21 mouse cellular contexts compared by ENCODE assay signal in genomic region chr1:180913797-180914196, GRCm38 (mm10). TPM values are rescaled to one million over a fixed set of nuclear protein-coding genes. Genes with fewer than 3 reads are reported as not detected.
DNase-seq lines count a peak whose midpoint lies in the region; ATAC-seq and TF ChIP-seq lines count a peak whose summit lies in the region.
"Had no signal": no experiment of that assay in that cellular context is flagged by ENCODE, and none has a peak within 500 bp of the region (broad histone marks: within the 10 kb centered on the region; RNA-seq: fewer than 3 reads in every experiment).

No protein-coding gene starts in this region.

- CTCF ChIA-PET in Patski (lab: Charles Lee), result interaction anchor here (0.7 to 1.6 kb wide), 3 partner anchors 24 to 61 kb away, joined by 3 to 6 read pairs (median 3); partner anchors contain the start of gene Tmem63a

- no peaks in the 10 kb centered on the region for H3K9me3 ChIP-seq in lung, embryonic 16.5 days (ENCODE audit: control insufficient read depth, low read length)
- no peaks in the 10 kb centered on the region for H3K9me3 ChIP-seq in forebrain, embryonic 13.5 days (replicated peaks)
- H3K9me3 ChIP-seq: heart, embryonic 12.5 days; neural tube, embryonic 15.5 days had no signal

- H3ac ChIP-seq in myocyte (ENCODE audit: control insufficient read depth, insufficient read length), result no peak overlapping the region

- in situ Hi-C loops in Patski (cut with MboI; ENCODE audit: low pct_unique_long_range_greater_than_20kb), result no loop called here

- intact Hi-C loops in left cerebral cortex, postnatal 25 days (cut with DNase I), result no loop called here

- no peak for TF ChIP-seq CTCF in Patski (IDR thresholded peaks at IDR 0.05)

- peak; percentile 41 for ATAC-seq in lung, embryonic 16.5 days (ENCODE audit: low read depth)
- peak; percentile 72 for ATAC-seq in Patski
- ATAC-seq in forebrain, embryonic 13.5 days, result no peak
- ATAC-seq: hindbrain, embryonic 16.5 days had no signal

- WGBS in lung, embryonic 16.5 days, result 42% methylated on average over 4 of the region's 4 CpGs
- WGBS in forebrain, embryonic 13.5 days, result 66% methylated on average over 4 of the region's 4 CpGs

- no peak overlapping the region for H3K27ac ChIP-seq in lung, embryonic 16.5 days (ENCODE audit: low read length)
- no peak overlapping the region for H3K27ac ChIP-seq in forebrain, embryonic 13.5 days
- H3K27ac ChIP-seq: neural tube, embryonic 15.5 days had no signal

- POLR2A ChIA-PET in Patski (lab: Charles Lee), result interaction anchor here (1.6 kb wide), 1 partner anchor 12 kb away, joined by 3 read pairs; no protein-coding TSS in a partner anchor

- no peak for TF ChIP-seq POLR2A in myocyte (IDR thresholded peaks at IDR 0.05; ENCODE audit: insufficient read length, low read depth)

- no peak overlapping the region for H3K9ac ChIP-seq in lung, embryonic 16.5 days (ENCODE audit: low read length)
- H3K9ac ChIP-seq in forebrain, embryonic 13.5 days, result no peak overlapping the region
- H3K9ac ChIP-seq: heart, embryonic 12.5 days; neural tube, embryonic 15.5 days had no signal

- no peak overlapping the region for H3K4me3 ChIP-seq in lung, embryonic 16.5 days (ENCODE audit: low read length)
- H3K4me3 ChIP-seq in myocyte, result no peak overlapping the region
- no peak overlapping the region for H3K4me3 ChIP-seq in forebrain, embryonic 13.5 days
- H3K4me3 ChIP-seq: erythroblast, embryonic 14.5 days; heart, embryonic 12.5 days; megakaryocyte, embryonic 14.5 days; neural tube, embryonic 15.5 days had no signal

- H3K4me2 ChIP-seq in lung, embryonic 16.5 days (ENCODE audit: low read depth, low read length), result no peak overlapping the region
- H3K4me2 ChIP-seq in myocyte (ENCODE audit: low read depth), result peak overlapping the region; percentile 59
- H3K4me2 ChIP-seq in forebrain, embryonic 13.5 days, result no peak overlapping the region
- H3K4me2 ChIP-seq: heart, embryonic 12.5 days; neural tube, embryonic 15.5 days had no signal

- no peaks in the 10 kb centered on the region for H3K27me3 ChIP-seq in lung, embryonic 16.5 days (ENCODE audit: control insufficient read depth, insufficient read depth, low read depth, low read length)
- H3K27me3 ChIP-seq in Patski (no peaks in the 10 kb centered on the region), myocyte (ENCODE audit: control insufficient read depth, insufficient read depth, insufficient read length) (no peaks in the 10 kb centered on the region)
- no peaks in the 10 kb centered on the region for H3K27me3 ChIP-seq in forebrain, embryonic 13.5 days
- H3K27me3 ChIP-seq: heart, embryonic 12.5 days; neural tube, embryonic 15.5 days had no signal

- no peaks in the 10 kb centered on the region for H3K36me3 ChIP-seq in lung, embryonic 16.5 days (ENCODE audit: control insufficient read depth, insufficient read depth, low read length)
- H3K36me3 ChIP-seq in myocyte (ENCODE audit: control insufficient read depth, insufficient read depth), result peaks cover 1% of the 10 kb centered on the region
- H3K36me3 ChIP-seq in forebrain, embryonic 13.5 days (ENCODE audit: poor library complexity, severe bottlenecking), result peaks cover 5% of the 10 kb centered on the region
- H3K36me3 ChIP-seq: heart, embryonic 12.5 days; neural tube, embryonic 15.5 days had no signal

- no peak for DNase-seq in lung, postnatal 36 days
- peak; percentile 80 for DNase-seq in Patski (ENCODE audit: low read depth, low spot score)
- peak; percentile 83 for DNase-seq in fibroblast of lung, adult 2 months (ENCODE audit: low read depth)
- no peak for DNase-seq in left cerebral cortex, postnatal 25 days (ENCODE audit: low spot score in 2 of 2)
- DNase-seq: cerebellum, postnatal 36 days; gastrocnemius, postnatal 14 days; kidney, adult 11 months; kidney, postnatal 36 days; layer of hippocampus, postnatal 36 days; liver; lung, adult 18-20 months; retina, postnatal 1 day had no signal

- 0 out of 2 replicates have a peak, but pooled peaks cover 5% of the 10 kb centered on the region for H3K4me1 ChIP-seq in lung, embryonic 16.5 days (replicated peaks; ENCODE audit: control insufficient read depth, insufficient read depth, low read length)
- H3K4me1 ChIP-seq in forebrain, embryonic 13.5 days, result peaks cover 4% of the 10 kb centered on the region

- no peaks in the 10 kb centered on the region for H3K79me2 ChIP-seq in myocyte (ENCODE audit: control insufficient read depth, insufficient read depth)

TF ChIP-seq in myocyte, 11 proteins besides CTCF, POLR2A, EP300 and RAD21:
- peak in 1 of 3 experiments; percentile 36 for TF ChIP-seq MYOD1 (IDR thresholded peaks at IDR 0.05; ENCODE audit: control insufficient read depth in 1 of 3, insufficient read length in 2 of 3, low read depth in 2 of 3)
- no peak for TF ChIP-seq SRF (IDR thresholded peaks at IDR 0.05; ENCODE audit: control insufficient read depth, insufficient read length, low read depth)
- TF ChIP-seq REST (IDR thresholded peaks at IDR 0.05; ENCODE audit: insufficient read depth, insufficient read length), result no peak

RNA-seq across cellular contexts. Expression of gene Pycr2, which starts 9.7 kb away (rescaled TPM):
- polyA plus RNA-seq in lung, embryonic 16.5 days (2015; fragmentation: Nextera tagmentation; extraction: Ambion mirVana), result 80.7 and 84.3 TPM in 2 replicates
- polyA plus RNA-seq in Patski (2021) (62.2 TPM), myocyte (2012; fragmentation: generic; extraction: Trizol) (52.6 TPM)
- polyA plus RNA-seq in forebrain, embryonic 13.5 days (2015; fragmentation: Nextera tagmentation; extraction: Ambion mirVana), result 90.6 and 101 TPM in 2 replicates
- total RNA-seq in left cerebral cortex, postnatal 25 days (2021), result 10 to 100 TPM; 29.8 to 30.2 TPM

RNA-seq across cellular contexts. Expression of gene Lefty2, which starts 20.9 kb away (rescaled TPM):
- 0.20 and 0.23 TPM in 2 replicates for polyA plus RNA-seq in lung, embryonic 16.5 days (2015; fragmentation: Nextera tagmentation; extraction: Ambion mirVana)
- 0.04 TPM for polyA plus RNA-seq in Patski (2021)
- not detected for polyA plus RNA-seq in myocyte (2012; fragmentation: generic; extraction: Trizol)
- polyA plus RNA-seq in forebrain, embryonic 13.5 days (2015; fragmentation: Nextera tagmentation; extraction: Ambion mirVana), result 0.41 and 0.94 TPM in 2 replicates
- total RNA-seq in left cerebral cortex, postnatal 25 days (2021), result 1 to 10 TPM in 1 of 2 experiments, under 1 TPM in 1; 0.37 to 2.0 TPM
- total RNA-seq: gastrocnemius, postnatal 14 days; monocyte, adult 5-6 weeks had no signal
- polyA plus RNA-seq: erythroblast, embryonic 14.5 days had no signal

RNA-seq across cellular contexts. Expression of gene Lefty1, which starts 21.0 kb away (rescaled TPM):
- polyA plus RNA-seq in lung, embryonic 16.5 days (2015; fragmentation: Nextera tagmentation; extraction: Ambion mirVana), result 1.5 and 1.6 TPM in 2 replicates
- polyA plus RNA-seq in Patski (2021), result 0.06 TPM
- 2.9 TPM for polyA plus RNA-seq in myocyte (2012; fragmentation: generic; extraction: Trizol)
- polyA plus RNA-seq in forebrain, embryonic 13.5 days (2015; fragmentation: Nextera tagmentation; extraction: Ambion mirVana), result not detected in 2 replicates
- under 1 TPM; 0.44 to 0.89 TPM for total RNA-seq in left cerebral cortex, postnatal 25 days (2021)
- total RNA-seq: monocyte, adult 5-6 weeks had no signal

RNA-seq across cellular contexts. Expression of gene Tmem63a, which starts 28.3 kb away (rescaled TPM):
- 15.8 and 16.4 TPM in 2 replicates for polyA plus RNA-seq in lung, embryonic 16.5 days (2015; fragmentation: Nextera tagmentation; extraction: Ambion mirVana)
- polyA plus RNA-seq in Patski (2021), result 39.3 TPM
- 45.5 TPM for polyA plus RNA-seq in myocyte (2012; fragmentation: generic; extraction: Trizol)
- polyA plus RNA-seq in forebrain, embryonic 13.5 days (2015; fragmentation: Nextera tagmentation; extraction: Ambion mirVana), result 0.88 and 1.4 TPM in 2 replicates
- total RNA-seq in left cerebral cortex, postnatal 25 days (2021), result 10 to 100 TPM; 10.5 to 11.1 TPM

Comparison
In these comparisons a context has a peak if more than half of its experiments do, and no peak if none do; other contexts are left out.
1. DNase-seq: peak in Patski (single experiment) and fibroblast of lung, adult 2 months (single experiment); none in lung, postnatal 36 days (single experiment) and left cerebral cortex, postnatal 25 days (0 of 2).